Mouse (Mus musculus) limb, embryonic 10.5 days (tissue): Measurements from ENCODE around the gene Eif2ak4. TPM values are rescaled to one million over a fixed set of nuclear protein-coding genes. Genes with fewer than 3 reads are reported as not detected.
A peak's percentile ranks its signal among the peaks of the same experiment; 100 is the strongest.

Experiments used
- DNase-seq: peaks from one replicate; pipeline ENCODE4 v3.0.0-alpha.2; 2017; ENCODE audit warnings: low spot score
- H3K27ac ChIP-seq: fragments of 300-500 bp; sonication (generic); 2 replicates; pipeline ENCODE4 v1.5.1; 2016; ENCODE audit warnings: mild to moderate bottlenecking
- H3K27me3 ChIP-seq: fragments of 300-500 bp; sonication (generic); 2 replicates; pipeline ENCODE4 v1.6.1; 2016; ENCODE audit warnings: low read depth, mild to moderate bottlenecking; ENCODE audit not compliant: poor library complexity, severe bottlenecking
- H3K36me3 ChIP-seq: fragments of 300-500 bp; sonication (generic); 2 replicates; pipeline ENCODE4 v1.6.1; 2016; ENCODE audit warnings: mild to moderate bottlenecking, moderate library complexity
- H3K4me1 ChIP-seq: fragments of 300-500 bp; sonication (generic); 2 replicates; pipeline ENCODE4 v1.6.1; 2016
- H3K4me3 ChIP-seq: fragments of 300-500 bp; sonication (generic); 2 replicates; pipeline ENCODE4 v1.5.1; 2016; ENCODE audit warnings: mild to moderate bottlenecking, moderate library complexity
- H3K9me3 ChIP-seq: fragments of 300-500 bp; sonication (generic); replicated peaks from 2 replicates; pipeline ENCODE4 v1.6.1; 2016; ENCODE audit warnings: mild to moderate bottlenecking
- WGBS: fragments of 180-500 bp; shearing (Covaris S2); methylation state at CpG from one replicate; pipeline ENCODE4 v1.1.7; 2016; 5-methylcytosine and 5-hydroxymethylcytosine counted together
- polyA plus RNA-seq: library from polyadenylated mRNA; unstranded; fragments of >200 nt; fragmentation: Nextera tagmentation; extraction: Ambion mirVana; gene quantifications from 2 replicates; pipeline ENCODE4 v1.2.1, GENCODE M21; 2016

The Eif2ak4 gene
- polyA plus RNA-seq, 1 experiment from 2014 or later, result 15.5 TPM

- WGBS, result 91% methylated on average over 6 of the region's 6 CpGs
- Histone ChIP-seq H3K9me3 (no peaks in the 10 kb centered on the region), H3K4me1 (no peaks in the 10 kb centered on the region), H3K4me3 (no peak overlapping the region), H3K27me3 (no peaks in the 10 kb centered on the region), H3K36me3 (peaks cover 88% of the 10 kb centered on the region), H3K27ac (no peak overlapping the region)
- no peak for DNase-seq
Observed at GRCm38 (mm10) chr2:118415601-118416355, 27.4 kb downstream of the Eif2ak4 start.

- Histone ChIP-seq H3K27me3 (no peaks in the 10 kb centered on the region), H3K4me3 (no peak overlapping the region), H3K9me3 (no peaks in the 10 kb centered on the region), H3K4me1 (no peaks in the 10 kb centered on the region), H3K36me3 (peaks cover 81% of the 10 kb centered on the region), H3K27ac (no peak overlapping the region)
- 89% methylated on average over 4 of the region's 4 CpGs for WGBS
- DNase-seq, result no peak
Observed at GRCm38 (mm10) chr2:118418076-118418475, 29.7 kb downstream of the Eif2ak4 start.

GRCm38 (mm10) chr2:118421951-118422350 lies 33.5 kb downstream of the Eif2ak4 start:
- DNase-seq, result no peak
- H3K36me3 ChIP-seq, result peaks cover 75% of the 10 kb centered on the region
- H3K27ac ChIP-seq, result no peak overlapping the region
- no peaks in the 10 kb centered on the region for H3K4me1 ChIP-seq
- no peaks in the 10 kb centered on the region for H3K27me3 ChIP-seq
- H3K4me3 ChIP-seq, result no peak overlapping the region
- H3K9me3 ChIP-seq, result no peaks in the 10 kb centered on the region
- 92% methylated on average over 15 of the region's 15 CpGs for WGBS

GRCm38 (mm10) chr2:118422385-118422784 lies 34.0 kb downstream of the Eif2ak4 start:
- 86% methylated on average over 8 of the region's 8 CpGs for WGBS
- no peaks in the 10 kb centered on the region for H3K9me3 ChIP-seq
- no peak overlapping the region for H3K27ac ChIP-seq
- no peaks in the 10 kb centered on the region for H3K4me1 ChIP-seq
- no peak overlapping the region for H3K4me3 ChIP-seq
- no peak for DNase-seq
- H3K36me3 ChIP-seq, result peaks cover 75% of the 10 kb centered on the region
- no peaks in the 10 kb centered on the region for H3K27me3 ChIP-seq

GRCm38 (mm10) chr2:118428296-118428695 lies 39.9 kb downstream of the Eif2ak4 start:
- DNase-seq, result no peak
- no peaks in the 10 kb centered on the region; the same call in 1 of the 2 replicates for H3K4me1 ChIP-seq
- no peaks in the 10 kb centered on the region for H3K9me3 ChIP-seq
- peaks cover 85% of the 10 kb centered on the region for H3K36me3 ChIP-seq
- no peak overlapping the region for H3K27ac ChIP-seq
- WGBS, result 95% methylated on average over 6 of the region's 6 CpGs
- no peak overlapping the region for H3K4me3 ChIP-seq
- no peaks in the 10 kb centered on the region for H3K27me3 ChIP-seq

GRCm38 (mm10) chr2:118429297-118429696 lies 40.9 kb downstream of the Eif2ak4 start:
- 84% methylated on average over 9 of the region's 9 CpGs for WGBS
- DNase-seq, result no peak
- Histone ChIP-seq H3K4me3 (no peak overlapping the region), H3K36me3 (peaks cover 91% of the 10 kb centered on the region), H3K27me3 (no peaks in the 10 kb centered on the region), H3K4me1 (no peaks in the 10 kb centered on the region; the same call in 1 of the 2 replicates), H3K9me3 (no peaks in the 10 kb centered on the region), H3K27ac (no peak overlapping the region)

- Histone ChIP-seq H3K36me3 (peaks cover 92% of the 10 kb centered on the region), H3K4me1 (no peaks in the 10 kb centered on the region; the same call in 1 of the 2 replicates), H3K27ac (no peak overlapping the region), H3K9me3 (no peaks in the 10 kb centered on the region), H3K27me3 (no peaks in the 10 kb centered on the region), H3K4me3 (no peak overlapping the region)
- no peak for DNase-seq
- WGBS, result 76% methylated on average over 16 of the region's 16 CpGs
Observed at GRCm38 (mm10) chr2:118430630-118431029, 42.2 kb downstream of the Eif2ak4 start.

- no peaks in the 10 kb centered on the region for H3K9me3 ChIP-seq
- peaks cover 92% of the 10 kb centered on the region for H3K36me3 ChIP-seq
- H3K27ac ChIP-seq, result no peak overlapping the region
- 63% methylated on average over 5 of the region's 5 CpGs for WGBS
- DNase-seq, result peak; percentile 51
- no peak overlapping the region for H3K4me3 ChIP-seq
- H3K27me3 ChIP-seq, result no peaks in the 10 kb centered on the region
- no peaks in the 10 kb centered on the region; the same call in 1 of the 2 replicates for H3K4me1 ChIP-seq
Observed at GRCm38 (mm10) chr2:118431589-118431988, 43.2 kb downstream of the Eif2ak4 start.

- WGBS, result 81% methylated on average over 5 of the region's 5 CpGs
- no peak overlapping the region for H3K27ac ChIP-seq
- peaks cover 10% of the 10 kb centered on the region; the same call in 1 of the 2 replicates for H3K4me1 ChIP-seq
- H3K9me3 ChIP-seq, result no peaks in the 10 kb centered on the region
- no peaks in the 10 kb centered on the region for H3K27me3 ChIP-seq
- H3K4me3 ChIP-seq, result no peak overlapping the region
- H3K36me3 ChIP-seq, result peaks cover 52% of the 10 kb centered on the region
- no peak for DNase-seq
Observed at GRCm38 (mm10) chr2:118442172-118442571, 53.8 kb downstream of the Eif2ak4 start.

GRCm38 (mm10) chr2:118442723-118443122 lies 54.3 kb downstream of the Eif2ak4 start:
- H3K27ac ChIP-seq, result no peak overlapping the region
- no peaks in the 10 kb centered on the region for H3K27me3 ChIP-seq
- DNase-seq, result no peak
- H3K36me3 ChIP-seq, result peaks cover 52% of the 10 kb centered on the region
- WGBS, result 95% methylated on average over 4 of the region's 4 CpGs
- no peak overlapping the region for H3K4me3 ChIP-seq
- H3K9me3 ChIP-seq, result no peaks in the 10 kb centered on the region
- peaks cover 10% of the 10 kb centered on the region; the same call in 1 of the 2 replicates for H3K4me1 ChIP-seq

GRCm38 (mm10) chr2:118445696-118446674 lies 57.6 kb downstream of the Eif2ak4 start:
- DNase-seq, result no peak
- Histone ChIP-seq H3K27ac (no peak overlapping the region), H3K27me3 (no peaks in the 10 kb centered on the region), H3K9me3 (no peaks in the 10 kb centered on the region), H3K4me3 (no peak overlapping the region), H3K4me1 (peaks cover 10% of the 10 kb centered on the region; the same call in 1 of the 2 replicates), H3K36me3 (peaks cover 59% of the 10 kb centered on the region)
- WGBS, result 87% methylated on average over 13 of the region's 13 CpGs

- peaks cover 50% of the 10 kb centered on the region for H3K36me3 ChIP-seq
- H3K9me3 ChIP-seq, result no peaks in the 10 kb centered on the region
- peaks cover 10% of the 10 kb centered on the region; the same call in 1 of the 2 replicates for H3K4me1 ChIP-seq
- H3K27ac ChIP-seq, result no peak overlapping the region
- no peak for DNase-seq
- WGBS, result 92% methylated on average over 12 of the region's 12 CpGs
- no peaks in the 10 kb centered on the region for H3K27me3 ChIP-seq
- no peak overlapping the region for H3K4me3 ChIP-seq
Observed at GRCm38 (mm10) chr2:118448181-118448580, 59.8 kb downstream of the Eif2ak4 start.

GRCm38 (mm10) chr2:118451056-118451455 lies 62.6 kb downstream of the Eif2ak4 start:
- DNase-seq, result no peak
- Histone ChIP-seq H3K9me3 (no peaks in the 10 kb centered on the region), H3K27me3 (no peaks in the 10 kb centered on the region), H3K4me1 (peaks cover 3% of the 10 kb centered on the region; the same call in 1 of the 2 replicates), H3K4me3 (no peak overlapping the region), H3K27ac (no peak overlapping the region), H3K36me3 (peaks cover 41% of the 10 kb centered on the region)
- WGBS, result 93% methylated on average over 6 of the region's 6 CpGs
